Mouse (Mus musculus): ENCODE measurements at regions not wholly inside any gene's neighbourhood (a gene's known extent, or its start where the extent isn't known, plus 50 kb on each side); places are given as distances from the start of the nearest gene placed in this dataset.

GRCm38 (mm10) chr1:45675771-45676439, 119.1 kb upstream of the Wdr75 start:
- TF ChIP-seq MAFK (IDR thresholded peaks at IDR 0.05; ENCODE audit: insufficient read depth, low read depth, low read length) (no peak), HCFC1 (IDR thresholded peaks at IDR 0.05; ENCODE audit: borderline replicate concordance, insufficient read depth, low read length) (no peak)

All from ES-E14 (cell line).